Mouse (Mus musculus) embryonic stem cell, embryonic (primary cell): ENCODE results near the gene Cdh23.

Experiments
- CTCF ChIA-PET, 4 experiments: fragments of 300-600 bp in 2 of 4; fragments of 350-600 bp in 2 of 4; sonication (Branson Sonifier 250); formaldehyde crosslinking; loops; one replicate each; lab custom pipeline; 2022; ENCODE audit warnings: inconsistent platforms in 2 of 4; lab: Charles Lee
- POLR2A ChIA-PET, 4 experiments: fragments of 300-600 bp in 2 of 4; fragments of 350-600 bp in 2 of 4; sonication (Branson Sonifier 250); formaldehyde crosslinking; loops; one replicate each; lab custom pipeline; 2022; ENCODE audit warnings: antibody characterized with exemption in 4 of 4, inconsistent platforms in 1 of 4; lab: Charles Lee

Cdh23 gene

GRCm38 (mm10) chr10:60367904-60368303 lies 328.4 kb downstream of the Cdh23 start:
- ChIA-PET POLR2A (no interaction called here), CTCF (no interaction called here)

GRCm38 (mm10) chr10:60367145-60367544 lies 329.1 kb downstream of the Cdh23 start:
- ChIA-PET CTCF (interaction anchor here in 1 of 4 experiments (0.5 kb wide), 1 partner anchor 14 kb away, joined by 6 read pairs; no protein-coding TSS in a partner anchor), POLR2A (interaction anchor here in 1 of 4 experiments (0.6 kb wide), 1 partner anchor 98 kb away, joined by 3 read pairs; no protein-coding TSS in a partner anchor)

- ChIA-PET CTCF (interaction anchor here in 2 of 4 experiments (0.5 to 1.3 kb wide), 3 partner anchors 14 to 297 kb away, joined by 3 to 4 read pairs (median 3); partner anchors contain the start of gene Vsir (in 1 of the 2)), POLR2A (interaction anchor here in 1 of 4 experiments (0.7 to 1.1 kb wide), 2 partner anchors 15 to 123 kb away, joined by 3 to 4 read pairs; no protein-coding TSS in a partner anchor)
Measured at GRCm38 (mm10) chr10:60363426-60363825, 332.9 kb downstream of the Cdh23 start.

- ChIA-PET CTCF (interaction anchor here in 2 of 4 experiments (1.3 to 2.0 kb wide), 2 partner anchors 10 to 15 kb away, joined by 4 to 9 read pairs; partner anchors contain the start of gene Vsir (in 1 of the 2)), POLR2A (interaction anchor here in 1 of 4 experiments (0.7 to 1.1 kb wide), 2 partner anchors 13 to 70 kb away, joined by 3 read pairs; no protein-coding TSS in a partner anchor)
Measured at GRCm38 (mm10) chr10:60362310-60362628, 334.0 kb downstream of the Cdh23 start.

DNA sequence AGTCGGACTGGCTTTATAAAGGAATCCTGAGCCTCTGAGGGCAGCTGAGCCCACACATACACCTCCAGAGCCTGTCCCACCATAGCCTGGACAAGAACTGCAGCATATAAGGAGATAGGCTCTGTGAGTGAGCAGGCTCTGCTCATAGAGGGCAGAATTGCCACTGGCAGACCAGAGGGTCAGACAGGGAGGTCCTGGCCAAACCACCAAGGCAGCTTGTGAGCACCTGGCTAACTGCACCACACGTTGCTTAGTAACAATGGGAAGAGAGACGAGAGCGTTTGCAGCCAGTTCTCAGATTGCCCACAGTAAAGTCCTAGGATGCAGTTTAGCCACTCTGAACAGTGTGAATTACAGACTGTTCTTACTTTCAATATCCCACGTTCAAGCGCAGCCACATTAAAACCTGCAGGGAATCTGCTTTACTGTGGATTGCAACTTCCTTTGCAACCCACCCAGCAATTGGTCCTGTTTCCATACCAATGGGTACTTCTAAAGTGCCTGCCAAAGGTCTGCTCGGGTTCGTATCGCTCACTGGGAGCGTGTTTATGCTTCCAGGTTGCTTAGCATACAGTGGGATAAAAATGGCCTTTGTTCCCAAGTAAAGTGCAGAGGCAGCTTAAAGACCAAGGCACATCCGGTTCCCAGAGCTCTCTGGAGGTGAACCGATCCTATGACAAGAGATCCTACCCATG lies 334.5 kb downstream of the Cdh23 start:
- ChIA-PET CTCF (interaction anchor here in 2 of 4 experiments (0.7 to 2.0 kb wide), 2 partner anchors 10 to 15 kb away, joined by 4 to 9 read pairs; partner anchors contain the start of gene Vsir (in 1 of the 2)), POLR2A (interaction anchor here in 1 of 4 experiments (0.7 to 1.1 kb wide), 2 partner anchors 13 to 71 kb away, joined by 3 read pairs; no protein-coding TSS in a partner anchor)

- ChIA-PET CTCF (no interaction called here), POLR2A (no interaction called here)
Measured at GRCm38 (mm10) chr10:60358776-60359175, 337.5 kb downstream of the Cdh23 start.

GRCm38 (mm10) chr10:60357901-60358300 lies 338.4 kb downstream of the Cdh23 start:
- POLR2A ChIA-PET: no interaction called here
- CTCF ChIA-PET: interaction anchor here in 1 of 4 experiments (0.7 kb wide), 1 partner anchor 12 kb away, joined by 3 read pairs; no protein-coding TSS in a partner anchor

GRCm38 (mm10) chr10:60357441-60357840 lies 338.8 kb downstream of the Cdh23 start:
- CTCF ChIA-PET: interaction anchor here in 1 of 4 experiments (1.2 kb wide), 1 partner anchor 11 kb away, joined by 5 read pairs; the partner anchor contains the start of gene Vsir
- POLR2A ChIA-PET: no interaction called here

GRCm38 (mm10) chr10:60354881-60355677 lies 341.2 kb downstream of the Cdh23 start:
- CTCF ChIA-PET: no interaction called here
- POLR2A ChIA-PET: interaction anchor here in 1 of 4 experiments (0.6 kb wide), 1 partner anchor 189 kb away, joined by 3 read pairs; no protein-coding TSS in a partner anchor

DNA sequence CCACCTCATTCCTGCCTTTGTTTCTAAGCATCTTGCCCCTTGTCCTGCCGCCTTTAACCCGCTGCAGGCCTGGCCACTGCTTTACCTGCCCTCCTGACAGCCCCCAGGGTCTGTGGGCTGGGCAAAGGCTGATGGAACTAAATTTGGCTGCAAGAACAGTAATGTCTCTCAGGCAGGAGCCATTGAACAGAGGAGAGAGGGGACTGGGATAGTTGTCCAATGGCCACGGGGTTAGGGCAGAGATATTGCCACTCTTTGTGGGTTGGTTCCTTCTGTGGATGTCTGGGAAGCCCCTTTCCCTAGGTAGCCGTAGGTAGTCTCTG lies 342.3 kb downstream of the Cdh23 start:
- POLR2A ChIA-PET: interaction anchor here in 1 of 4 experiments (0.6 kb wide), 1 partner anchor 240 kb away, joined by 4 read pairs; no protein-coding TSS in a partner anchor
- CTCF ChIA-PET: no interaction called here

DNA sequence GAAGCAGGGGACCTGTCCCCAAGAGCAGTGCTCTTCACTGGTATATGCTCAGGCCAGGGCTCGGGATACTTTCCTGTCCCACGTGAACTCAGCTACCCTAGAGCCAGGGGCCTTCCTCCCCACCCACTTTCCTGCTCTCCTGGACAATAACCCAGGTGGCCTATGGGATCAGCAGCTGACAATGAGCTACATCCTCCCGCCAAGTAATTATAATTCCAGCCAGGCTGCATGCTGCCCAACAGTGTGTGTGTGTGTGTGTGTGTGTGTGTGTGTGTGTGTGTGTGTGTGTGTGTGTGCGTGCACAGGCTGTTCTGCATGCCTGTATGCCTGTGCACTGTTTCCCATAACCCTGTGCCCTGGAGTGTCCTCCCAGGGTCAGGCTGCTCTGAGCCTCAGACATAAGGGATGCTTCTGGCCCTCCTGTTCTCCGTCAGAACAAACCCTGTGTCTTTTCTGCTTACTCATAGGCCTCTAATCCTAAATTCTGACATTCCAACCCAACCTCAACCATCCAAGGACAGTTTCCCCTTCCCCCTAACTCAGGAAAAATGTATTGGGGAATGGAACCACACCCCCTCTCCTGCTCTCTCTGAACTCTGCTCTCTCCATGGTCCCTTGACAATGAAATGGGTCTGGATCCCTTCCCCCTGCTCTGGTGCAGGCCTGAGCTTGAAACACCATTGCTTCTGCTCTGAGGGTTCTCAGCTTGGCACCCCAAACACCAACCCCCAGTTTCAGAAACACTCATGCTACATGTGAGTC lies 342.9 kb downstream of the Cdh23 start:
- POLR2A ChIA-PET: interaction anchor here in 3 of 4 experiments (0.6 to 1.8 kb wide), 3 partner anchors 12 to 454 kb away, joined by 4 read pairs; no protein-coding TSS in a partner anchor
- CTCF ChIA-PET: interaction anchor here in 1 of 4 experiments (2.3 kb wide), 1 partner anchor 48 kb away, joined by 13 read pairs; no protein-coding TSS in a partner anchor

GRCm38 (mm10) chr10:60351761-60352455 lies 344.4 kb downstream of the Cdh23 start:
- CTCF ChIA-PET: interaction anchor here (0.6 to 2.3 kb wide), 18 partner anchors 9 to 1052 kb away, joined by 3 to 13 read pairs (median 3); partner anchors contain the start of gene Slc29a3 (in 1 of the 4)

GRCm38 (mm10) chr10:60351248-60351647 lies 345.0 kb downstream of the Cdh23 start:
- POLR2A ChIA-PET: interaction anchor here in 3 of 4 experiments (0.7 to 1.5 kb wide), 3 partner anchors 19 to 269 kb away, joined by 3 to 6 read pairs (median 4); no protein-coding TSS in a partner anchor
- CTCF ChIA-PET: interaction anchor here in 2 of 4 experiments (0.9 to 2.3 kb wide), 7 partner anchors 10 to 401 kb away, joined by 3 to 13 read pairs (median 4); partner anchors contain the start of gene Slc29a3 (in 1 of the 2)

More at GRCm38 (mm10) chr10:60351761-60352455, 344.4 kb downstream of the Cdh23 start:
- POLR2A ChIA-PET: interaction anchor here in 3 of 4 experiments (0.6 to 1.8 kb wide), 11 partner anchors 10 to 452 kb away, joined by 3 to 6 read pairs (median 3); partner anchors contain the start of gene Slc29a3 (in 1 of the 3)

GRCm38 (mm10) chr10:60350805-60351167 lies 345.5 kb downstream of the Cdh23 start:
- ChIA-PET CTCF (interaction anchor here in 2 of 4 experiments (0.7 to 2.2 kb wide), 3 partner anchors 11 to 46 kb away, joined by 3 to 9 read pairs (median 5); no protein-coding TSS in a partner anchor), POLR2A (interaction anchor here in 2 of 4 experiments (0.7 to 1.2 kb wide), 3 partner anchors 63 to 268 kb away, joined by 3 to 4 read pairs (median 4); no protein-coding TSS in a partner anchor)

DNA sequence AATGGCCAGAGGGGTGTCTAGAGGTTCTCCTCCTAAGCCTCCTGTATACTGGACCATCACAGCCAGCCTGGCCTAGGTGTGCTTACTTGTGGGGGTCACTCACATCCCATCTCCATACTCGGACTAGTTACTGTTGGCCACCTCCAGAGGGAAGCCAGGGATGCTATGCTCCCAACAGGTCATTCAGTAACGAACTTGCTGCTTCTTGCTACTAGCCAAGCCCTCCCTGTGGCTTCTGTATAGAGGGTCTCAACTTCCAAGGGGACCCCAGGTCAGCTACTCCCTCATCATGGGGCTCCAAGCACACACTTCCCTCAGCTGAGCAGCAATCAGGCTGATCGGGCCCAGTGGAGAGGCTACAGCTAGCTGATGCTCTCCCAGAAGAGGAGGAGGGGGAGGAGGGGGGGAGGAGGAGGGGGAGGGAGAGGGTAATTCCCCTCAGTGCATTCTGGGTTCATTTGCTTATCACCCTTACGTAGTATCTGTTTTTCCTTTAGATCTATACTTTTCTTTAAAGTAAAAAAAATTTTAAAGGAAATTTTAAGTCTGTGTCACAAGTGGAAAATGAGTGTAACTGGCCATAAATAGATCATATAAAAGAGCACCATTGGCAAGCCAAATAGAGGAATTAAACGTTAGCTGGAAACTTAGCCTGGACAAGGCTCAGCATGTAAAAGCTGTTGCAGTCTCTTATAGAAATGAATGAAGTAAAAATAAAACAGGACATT lies 346.0 kb downstream of the Cdh23 start:
- ChIA-PET POLR2A (interaction anchor here in 2 of 4 experiments (0.7 to 1.7 kb wide), 4 partner anchors 45 to 268 kb away, joined by 3 to 4 read pairs (median 4); no protein-coding TSS in a partner anchor), CTCF (interaction anchor here in 3 of 4 experiments (0.5 to 1.3 kb wide), 4 partner anchors 45 to 224 kb away, joined by 3 to 7 read pairs (median 4); no protein-coding TSS in a partner anchor)

GRCm38 (mm10) chr10:60349644-60350043 lies 346.6 kb downstream of the Cdh23 start:
- CTCF ChIA-PET: interaction anchor here in 2 of 4 experiments (0.5 to 0.6 kb wide), 2 partner anchors 158 to 224 kb away, joined by 3 to 7 read pairs; no protein-coding TSS in a partner anchor

More at GRCm38 (mm10) chr10:60349644-60350043, 346.6 kb downstream of the Cdh23 start:
- POLR2A ChIA-PET: interaction anchor here in 1 of 4 experiments (1.3 to 1.7 kb wide), 2 partner anchors 12 to 44 kb away, joined by 3 to 4 read pairs; no protein-coding TSS in a partner anchor
